Mouse (Mus musculus) B cell, adult 2 months (primary cell): ENCODE measurements around the gene Hax1.
A peak's percentile ranks its signal among the peaks of the same experiment; 100 is the strongest.

Experiments
- DNase-seq, 2 experiments: peaks; one replicate each; pipeline ENCODE4 v3.0.0; 2022

The Hax1 gene

DNA sequence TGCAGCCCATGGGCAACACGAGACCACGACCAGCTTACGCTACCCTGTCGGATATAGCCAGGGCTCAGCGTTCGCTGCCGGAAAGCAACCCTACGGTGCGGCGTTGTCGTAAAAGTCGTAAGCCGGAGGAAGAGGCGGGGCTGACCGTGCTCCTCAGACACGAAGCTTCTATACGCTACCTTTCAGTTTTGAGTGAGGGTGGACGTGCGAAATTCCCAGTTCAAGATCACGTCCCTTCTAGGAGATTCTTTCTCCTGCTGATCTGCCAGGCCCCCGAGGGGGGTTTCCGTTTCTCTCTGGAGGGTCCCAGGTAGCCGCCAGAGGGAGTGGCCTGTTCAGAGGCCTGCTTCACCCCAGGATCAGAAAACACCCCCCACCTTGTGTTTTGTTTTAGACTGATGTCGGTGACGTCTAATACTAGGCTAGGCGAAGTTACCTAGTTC lies at the start of gene Hax1:
Hax1 (minus strand) TSS at position 169 of the 443 bp plus-strand sequence.
- peak; percentile 90 for DNase-seq

GRCm38 (mm10) chr3:90036263-90036662 lies 37.7 kb upstream of the Hax1 start:
- DNase-seq, result no peak

DNA sequence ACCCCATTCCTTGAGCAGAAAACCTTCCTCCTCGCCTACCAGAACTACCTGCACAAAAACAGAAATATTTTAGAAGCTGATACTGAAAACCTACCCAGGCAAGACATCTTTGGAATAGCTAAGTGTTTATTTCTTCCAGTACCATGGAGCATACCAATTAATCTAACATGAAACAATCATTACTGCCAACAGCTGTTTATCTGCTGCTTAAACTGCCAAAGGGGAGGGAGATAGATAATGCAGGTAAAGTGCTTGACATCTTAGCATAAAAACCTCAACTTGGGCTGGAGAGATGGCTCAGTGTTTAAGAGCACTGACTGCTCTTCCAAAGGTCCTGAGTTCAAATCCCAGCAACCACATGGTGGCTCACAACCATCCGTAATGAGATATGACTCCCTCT lies 36.1 kb upstream of the Hax1 start:
- DNase-seq, result no peak

DNA sequence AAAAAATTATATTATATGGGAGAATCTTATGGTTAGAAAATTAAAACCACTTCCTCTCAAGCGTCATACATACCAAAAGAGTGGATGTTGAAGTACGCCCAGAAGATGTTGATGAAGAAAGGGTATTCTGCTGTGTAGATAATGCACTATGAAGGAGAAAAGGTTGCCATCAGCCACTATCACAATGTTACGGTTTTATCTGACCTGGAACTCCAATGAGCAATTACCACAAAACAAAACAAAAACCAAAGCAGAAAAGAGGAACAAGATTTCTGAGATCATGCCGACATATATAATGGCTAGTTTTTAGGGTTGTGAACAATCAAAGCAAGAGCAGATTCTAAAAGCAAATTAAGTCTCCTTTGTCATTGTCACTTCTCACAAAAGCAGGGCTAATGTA lies 18.0 kb upstream of the Hax1 start:
- DNase-seq, result no peak

DNA sequence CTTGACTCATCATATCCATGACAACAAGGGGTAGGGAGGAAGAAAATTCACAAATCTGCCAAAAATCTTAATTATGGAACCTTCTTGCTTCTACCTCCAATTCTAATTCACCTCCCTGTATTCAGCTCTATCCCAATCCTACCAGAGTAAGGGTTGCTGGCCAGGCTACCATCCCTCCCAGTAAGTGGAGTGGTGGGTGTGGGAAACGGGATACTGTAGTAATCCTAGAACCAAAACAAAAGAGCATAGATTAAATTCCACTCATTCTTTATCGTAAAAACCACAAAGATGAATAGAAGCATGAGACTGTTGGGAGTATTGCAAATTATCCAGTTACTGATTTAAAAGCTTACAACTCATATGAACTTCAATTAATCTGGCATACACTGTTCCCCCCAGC lies 11.7 kb upstream of the Hax1 start:
- DNase-seq, result no peak

- DNase-seq, result no peak
Measured at GRCm38 (mm10) chr3:90004091-90004796, 5.7 kb upstream of the Hax1 start.

GRCm38 (mm10) chr3:89999830-90000229 lies 1.2 kb upstream of the Hax1 start:
- no peak for DNase-seq

DNA sequence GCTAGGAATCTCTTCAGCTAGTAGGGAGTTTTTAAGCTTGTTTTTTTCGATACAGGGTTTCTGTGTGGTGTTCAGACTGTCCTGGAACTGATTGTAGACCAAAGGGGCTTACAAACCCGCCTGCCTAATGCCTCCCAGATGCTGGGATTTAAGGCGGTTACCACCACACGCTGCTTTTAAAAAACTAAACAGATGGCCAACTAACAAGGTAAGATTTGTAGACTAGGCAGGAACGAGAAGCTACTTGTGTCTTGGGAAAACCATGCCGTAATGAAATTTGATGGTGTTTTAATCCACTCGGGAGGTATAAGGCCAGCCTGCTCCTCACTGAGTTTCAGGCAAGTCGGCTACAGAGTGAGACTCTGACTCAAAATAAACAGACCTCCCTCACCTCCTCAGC lies 510 bp upstream of the Hax1 start:
- DNase-seq, result no peak

DNA sequence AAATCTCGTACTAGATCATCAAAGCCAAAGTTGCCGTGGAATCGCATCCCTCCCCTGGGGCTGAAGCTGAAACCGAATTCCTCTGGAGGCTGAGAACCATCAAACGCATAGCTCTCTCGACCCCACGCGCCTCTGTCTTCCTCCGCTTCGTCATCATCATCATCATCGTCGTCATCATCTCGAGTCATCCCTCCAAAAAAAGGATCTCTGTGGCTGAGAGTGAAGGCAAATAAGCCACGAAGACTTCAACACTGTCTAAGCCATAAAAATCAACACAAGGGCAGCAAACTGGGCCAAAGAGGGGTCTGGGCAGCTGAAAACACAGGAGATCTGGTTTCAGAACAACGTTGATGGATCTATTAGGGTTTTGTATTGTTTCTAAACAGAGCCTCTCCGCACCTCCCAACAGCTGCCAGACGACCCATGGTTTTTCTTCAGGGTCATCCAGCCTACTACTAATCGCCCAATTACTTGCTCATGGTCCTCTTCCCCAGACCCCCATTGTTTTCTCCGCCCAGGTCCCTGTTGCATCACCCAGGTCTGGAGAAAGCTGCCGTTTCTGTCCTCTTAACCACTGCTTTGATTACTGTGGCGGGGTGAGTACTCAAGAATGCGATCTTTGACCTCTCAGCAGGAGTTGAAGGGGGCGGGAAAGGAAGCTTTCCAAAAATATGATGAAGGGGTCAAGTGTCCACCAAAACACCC lies 637 bp downstream of the Hax1 start:
- peak; percentile 11 to 28 for DNase-seq

- DNase-seq, result peak in 1 of 2 experiments; percentile 15
Measured at GRCm38 (mm10) chr3:89994807-89995515, 3.6 kb downstream of the Hax1 start.

DNA sequence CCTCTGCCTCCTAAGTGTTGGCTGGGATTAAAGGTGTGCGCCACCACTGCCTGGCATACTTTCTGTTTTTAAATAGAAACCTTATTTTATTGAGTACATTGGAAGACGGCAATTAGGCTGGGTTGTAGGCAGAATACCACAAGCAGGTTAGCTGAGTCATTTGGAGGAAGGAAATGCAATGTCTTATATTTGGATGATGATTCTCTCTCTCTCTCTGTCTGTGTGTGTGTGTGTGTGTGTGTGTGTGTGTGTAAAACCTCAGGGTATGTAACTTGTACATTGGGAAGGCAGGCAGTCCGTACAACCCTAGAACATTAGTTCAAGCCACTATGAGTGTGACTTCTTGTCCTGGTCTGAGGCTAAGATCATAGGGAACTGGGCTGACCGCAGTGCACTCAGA lies 10.8 kb downstream of the Hax1 start:
- no peak for DNase-seq

DNA sequence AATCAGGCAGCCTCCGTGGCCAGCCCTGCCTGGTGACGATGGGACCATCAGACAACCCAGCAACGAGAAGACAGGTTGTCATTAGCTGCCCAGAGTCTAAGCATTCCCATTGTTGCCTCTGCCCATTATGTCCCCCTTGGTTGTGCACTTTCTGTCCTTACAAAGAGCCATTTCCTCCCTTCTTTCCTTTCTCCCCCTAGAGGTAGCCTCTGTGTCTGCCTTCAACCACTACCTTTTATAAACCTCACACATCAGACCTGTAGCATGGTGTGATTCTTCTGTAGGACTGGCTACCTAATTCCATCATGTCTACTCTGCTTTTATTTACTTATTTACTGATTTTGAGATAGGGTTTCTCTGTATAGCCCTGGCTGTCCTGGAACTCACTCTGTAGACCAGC lies 11.4 kb downstream of the Hax1 start:
- no peak for DNase-seq

DNA sequence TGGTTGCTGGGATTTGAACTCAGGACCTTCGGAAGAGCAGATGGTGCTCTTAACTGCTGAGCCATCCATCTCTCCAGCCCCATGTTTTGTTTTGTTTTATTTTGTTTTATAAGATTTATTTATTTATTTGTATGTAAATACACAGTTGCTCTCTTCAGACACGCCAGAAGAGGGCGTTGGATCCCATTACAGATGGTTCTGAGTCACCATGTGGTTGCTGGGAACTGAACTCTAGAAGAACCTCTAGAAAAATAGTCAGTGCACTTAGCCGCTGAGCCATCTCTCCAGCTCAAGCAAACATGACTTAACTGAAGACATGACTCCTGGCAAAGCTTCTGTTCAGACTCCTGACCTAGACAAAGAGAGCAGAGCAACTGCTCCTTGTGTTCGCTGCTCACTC lies 16.2 kb downstream of the Hax1 start:
- DNase-seq, result no peak

- no peak for DNase-seq
Measured at GRCm38 (mm10) chr3:89976859-89977258, 21.7 kb downstream of the Hax1 start.

DNA sequence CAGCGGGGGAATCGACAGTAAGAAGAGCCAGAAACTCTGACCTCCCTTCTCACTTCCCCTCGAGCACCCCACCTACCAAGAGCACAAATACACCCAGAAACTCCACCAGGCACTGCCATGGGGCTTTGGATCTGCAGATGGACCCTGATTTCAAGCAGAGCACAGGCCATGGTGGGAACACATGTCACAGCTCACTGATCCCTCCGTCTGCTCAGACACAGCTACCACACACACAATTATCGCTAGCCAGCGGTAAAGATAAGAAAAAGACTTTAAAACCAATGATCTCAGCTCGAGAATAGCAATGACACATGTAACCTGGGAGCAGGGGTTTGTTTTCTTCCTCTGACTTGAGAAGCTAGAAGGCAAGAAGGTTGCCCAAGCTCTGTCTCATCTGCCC lies 30.1 kb downstream of the Hax1 start:
- no peak for DNase-seq

GRCm38 (mm10) chr3:89966946-89967345 lies 31.6 kb downstream of the Hax1 start:
- peak; percentile 66 to 70 for DNase-seq

DNA sequence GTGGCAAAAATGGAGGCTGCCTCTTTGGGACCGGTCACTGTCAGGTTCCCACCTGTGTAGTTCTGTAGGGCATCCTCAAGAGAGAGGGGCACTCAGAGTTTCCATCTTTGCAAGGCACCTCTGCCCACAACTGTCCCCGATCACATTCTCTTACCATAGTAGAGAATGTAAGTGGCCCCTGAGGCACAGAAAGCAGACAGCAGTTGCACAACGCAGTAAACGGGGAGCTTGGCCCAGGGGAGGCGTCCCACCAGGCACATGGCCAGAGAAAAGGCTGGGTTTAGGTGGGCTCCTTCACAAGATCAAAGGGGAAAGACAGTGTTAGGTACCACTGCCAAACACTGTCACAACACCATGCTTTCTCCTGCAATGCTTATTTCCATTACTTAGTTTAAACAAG lies 32.6 kb downstream of the Hax1 start:
- no peak for DNase-seq

GRCm38 (mm10) chr3:89965557-89965956 lies 33.0 kb downstream of the Hax1 start:
- no peak for DNase-seq

DNA sequence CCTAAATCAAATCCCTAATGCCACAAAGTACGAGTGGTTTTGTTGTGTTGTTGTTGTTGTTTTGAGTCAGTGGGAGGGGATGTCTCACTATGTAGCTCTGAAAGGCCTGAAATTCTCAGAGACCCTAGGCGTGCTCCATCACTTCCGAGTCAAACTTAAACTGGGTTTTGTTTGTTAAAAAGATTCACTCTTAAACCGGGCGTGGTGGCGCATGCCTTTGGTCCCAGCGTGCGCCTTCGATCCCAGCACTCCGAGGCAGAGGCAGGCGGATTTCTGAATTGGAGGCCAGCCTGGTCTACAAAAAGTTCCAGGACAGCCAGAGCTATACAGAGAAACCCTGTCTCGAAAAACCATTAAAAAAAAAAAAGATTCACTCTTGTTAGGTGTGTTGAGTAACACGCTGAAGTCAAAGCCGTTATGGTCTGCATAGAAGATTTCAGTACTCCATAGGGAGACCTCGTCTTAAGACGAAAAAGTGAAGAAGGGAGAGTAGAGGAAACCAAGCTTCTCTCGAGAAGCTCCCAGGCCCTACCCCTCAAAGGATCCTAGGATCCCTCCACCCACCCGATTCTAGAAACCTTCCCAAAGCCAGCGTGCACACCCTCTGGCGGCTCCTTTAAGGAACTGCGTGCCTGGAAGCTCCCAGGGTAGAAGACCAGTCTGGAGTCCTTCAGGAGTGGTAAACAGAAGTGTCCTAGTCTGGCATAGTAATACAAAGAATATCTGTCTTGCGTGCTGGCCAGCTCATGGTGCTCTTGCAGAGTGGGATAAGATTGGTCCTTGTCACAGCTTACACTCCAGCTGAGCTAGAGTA lies 34.4 kb downstream of the Hax1 start:
- DNase-seq, result peak; percentile 45 to 48

DNA sequence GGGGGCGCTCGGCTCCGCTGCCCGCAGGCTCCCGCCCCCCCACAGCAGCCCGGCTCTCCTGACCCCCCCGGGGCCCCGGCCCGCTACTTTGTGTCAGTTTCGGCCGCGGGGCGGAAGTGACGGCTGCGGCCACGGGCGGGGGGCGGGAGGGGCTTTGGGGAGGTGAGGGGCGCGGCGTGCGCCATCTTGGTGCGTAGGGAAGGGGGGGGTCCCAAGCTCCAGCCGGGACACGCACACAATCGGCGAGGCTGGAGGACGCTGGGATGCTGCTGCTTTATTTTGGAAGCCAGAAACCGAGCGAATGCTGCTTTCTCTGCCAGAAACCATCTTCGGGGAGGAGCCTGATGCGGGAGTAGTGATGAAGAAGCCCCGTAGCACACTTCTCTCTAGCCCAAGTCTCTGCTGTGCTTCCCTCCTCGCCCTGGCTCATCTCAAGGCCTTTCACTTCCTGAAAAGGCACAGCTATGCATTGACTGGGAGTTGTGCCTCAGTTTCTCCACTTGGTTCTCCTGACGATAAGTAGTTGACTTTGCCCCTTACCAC lies 35.3 kb downstream of the Hax1 start, which contains the start of gene Atp8b2:
Atp8b2 (minus strand) TSS at position 288 of the 543 bp plus-strand sequence.
- peak; percentile 59 to 66 for DNase-seq

DNA sequence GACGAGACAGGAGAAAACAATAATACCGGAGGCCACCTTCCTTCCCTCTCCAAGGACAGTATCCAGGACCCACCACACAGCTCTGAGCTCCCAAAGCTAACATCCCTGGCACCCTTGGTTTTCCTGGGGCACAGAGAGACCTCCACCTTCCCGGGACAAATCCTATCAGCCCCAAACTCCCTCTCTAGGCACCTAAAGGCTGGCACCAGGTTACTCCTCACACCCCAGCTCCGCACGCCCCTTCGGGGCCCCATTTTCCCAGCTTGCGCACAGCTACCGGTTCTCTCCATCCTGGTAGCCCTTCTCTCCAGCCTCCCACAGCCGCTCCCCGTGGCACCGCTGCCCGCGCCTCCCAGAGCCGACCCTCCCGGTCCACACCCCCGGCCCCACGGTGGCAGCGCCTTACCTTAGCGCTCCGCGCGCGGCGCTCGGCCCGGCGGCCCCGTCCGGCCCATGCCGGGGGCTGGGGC lies 35.8 kb downstream of the Hax1 start:
- DNase-seq, result no peak

DNA sequence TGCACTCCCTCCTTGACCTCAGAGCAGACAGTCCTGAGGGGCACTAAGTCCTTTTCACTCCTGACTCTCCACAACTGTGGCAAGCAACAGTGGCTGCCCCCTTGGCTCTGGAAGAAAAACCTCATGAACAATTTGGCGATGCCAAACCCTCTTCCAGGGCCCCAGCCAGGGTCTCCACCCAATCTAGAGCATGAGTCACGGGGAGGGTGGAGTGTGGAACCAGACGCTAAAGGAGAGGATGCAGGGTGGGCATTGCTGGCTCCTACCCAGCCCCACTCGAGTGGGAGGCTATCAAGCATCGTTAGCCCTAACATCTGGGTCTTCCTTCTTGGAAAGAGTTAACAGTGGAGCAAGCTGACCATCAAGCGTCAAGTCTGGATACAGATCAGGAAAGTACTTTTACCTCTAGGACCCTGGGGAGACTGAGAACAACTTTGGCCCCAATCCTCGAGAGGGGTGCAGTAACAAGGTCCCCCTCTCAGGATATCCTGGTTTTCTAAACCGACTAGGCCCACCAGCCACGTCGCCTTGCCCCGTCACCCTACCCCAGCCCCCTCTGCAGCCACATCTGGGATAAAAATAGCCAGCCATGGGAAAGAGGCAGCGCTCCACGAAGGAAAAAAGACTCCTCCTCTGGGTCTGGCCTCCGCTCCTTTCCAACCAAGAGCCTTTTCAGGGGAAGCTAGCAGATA lies 36.4 kb downstream of the Hax1 start:
- DNase-seq, result peak; percentile 18 to 20
